Comparison of ENCODE assay signal across 11 mouse cellular contexts in genomic region chr5:131584260-131585135, GRCm38 (mm10).
DNase-seq lines count a peak whose midpoint lies in the region; ATAC-seq and TF ChIP-seq lines count a peak whose summit lies in the region.
"Had no signal": no experiment of that assay in that cellular context is flagged by ENCODE, and none has a peak within 500 bp of the region (broad histone marks: within the 10 kb centered on the region; RNA-seq: fewer than 3 reads in every experiment).

No protein-coding gene starts in this region.

- H3K4me1 ChIP-seq in heart, adult 2 months (ENCODE audit: control insufficient read depth, insufficient read depth, low read length), result peaks cover 5% of the 10 kb centered on the region
- H3K4me1 ChIP-seq in hindbrain, embryonic 11.5 days (replicated peaks; ENCODE audit: control insufficient read depth, insufficient read depth, low read length), result peaks cover 20% of the 10 kb centered on the region

- peak; percentile 57; the same call in 1 of the 2 replicates for TF ChIP-seq EP300 in heart, adult 2 months (IDR thresholded peaks at IDR 0.05; ENCODE audit: insufficient read depth, low read depth, low read length)

- DNase-seq in heart, adult 2 months, result peak; percentile 28 to 39
- DNase-seq in heart, postnatal 25 days (ENCODE audit: low spot score), result no peak
- DNase-seq in hindbrain, embryonic 11.5 days (ENCODE audit: low spot score), result peak; percentile 57
- DNase-seq in kidney, postnatal 4 days, result peak; percentile 46 to 62
- peak; percentile 68 for DNase-seq in retina, embryonic 14.5 days (ENCODE audit: low spot score)
- DNase-seq in layer of hippocampus, adult 11-12 months (ENCODE audit: low spot score), result no peak
- DNase-seq in adrenal gland, postnatal 4 days (ENCODE audit: low spot score in 2 of 2), result no peak
- DNase-seq in frontal cortex, postnatal 25 days (ENCODE audit: low spot score in 2 of 2), result no peak
- DNase-seq: B cell, adult 2 months had no signal

- WGBS in heart, adult 2 months, result 42% methylated on average over 12 of the region's 12 CpGs
- 7% methylated on average over 12 of the region's 12 CpGs for WGBS in hindbrain, embryonic 11.5 days

- H3K4me2 ChIP-seq in hindbrain, embryonic 11.5 days (replicated peaks; ENCODE audit: low read depth, low read length), result no peak overlapping the region

- TF ChIP-seq CTCF in heart, adult 2 months (IDR thresholded peaks at IDR 0.05), result 0 out of 2 replicates have a peak, but pooled peaks have one; percentile 7

- H3K27me3 ChIP-seq in heart, adult 2 months (ENCODE audit: control insufficient read depth, insufficient read depth, low read length), result no peaks in the 10 kb centered on the region
- H3K27me3 ChIP-seq in hindbrain, embryonic 11.5 days (ENCODE audit: control insufficient read depth, insufficient read depth, low read length), result peaks cover 7% of the 10 kb centered on the region; the same call in 1 of the 2 replicates

- H3K9me3 ChIP-seq in hindbrain, embryonic 11.5 days (ENCODE audit: control insufficient read depth, low read length), result no peaks in the 10 kb centered on the region
- H3K9me3 ChIP-seq: heart, embryonic 13.5 days had no signal

- no peaks in the 10 kb centered on the region for H3K79me2 ChIP-seq in heart, adult 2 months (replicated peaks; ENCODE audit: control insufficient read depth, insufficient read depth, low read length)

- ATAC-seq in hindbrain, embryonic 11.5 days (ENCODE audit: low FRiP score), result peak; percentile 36; the same call in 1 of the 2 replicates

- H3K36me3 ChIP-seq in heart, adult 2 months (ENCODE audit: control insufficient read depth, insufficient read depth, low read length), result no peaks in the 10 kb centered on the region
- H3K36me3 ChIP-seq in hindbrain, embryonic 11.5 days (ENCODE audit: control insufficient read depth, insufficient read depth, low read length), result no peaks in the 10 kb centered on the region
- H3K36me3 ChIP-seq: heart, embryonic 13.5 days had no signal

- TF ChIP-seq POLR2A in heart, adult 2 months (IDR thresholded peaks at IDR 0.05; ENCODE audit: insufficient read depth, low read depth, low read length), result no peak

- no peak overlapping the region for H3K4me3 ChIP-seq in heart, adult 2 months
- H3K4me3 ChIP-seq in hindbrain, embryonic 11.5 days (ENCODE audit: low read depth, low read length), result no peak overlapping the region

- H3K9ac ChIP-seq in heart, adult 2 months (ENCODE audit: low read depth, low read length), result no peak overlapping the region
- no peak overlapping the region for H3K9ac ChIP-seq in hindbrain, embryonic 11.5 days (ENCODE audit: low read depth, low read length)

- peak overlapping the region; percentile 58 for H3K27ac ChIP-seq in heart, adult 2 months
- peak overlapping the region; percentile 52 for H3K27ac ChIP-seq in hindbrain, embryonic 11.5 days (ENCODE audit: low read depth, low read length)
- H3K27ac ChIP-seq: heart, embryonic 13.5 days; stomach, postnatal 0 days had no signal

- intact Hi-C loops in heart, adult 2 months (cut with DNase I), result no loop called here
- intact Hi-C loops in heart, postnatal 25 days (cut with DNase I), result no loop called here

Comparison
In these comparisons a context has a peak if more than half of its experiments do, and no peak if none do; other contexts are left out.
1. DNase-seq: peak in heart, adult 2 months (2 of 2), hindbrain, embryonic 11.5 days (single experiment), kidney, postnatal 4 days (2 of 2) and retina, embryonic 14.5 days (single experiment); none in heart, postnatal 25 days (single experiment), layer of hippocampus, adult 11-12 months (single experiment), adrenal gland, postnatal 4 days (0 of 2) and frontal cortex, postnatal 25 days (0 of 2).